ENCODE assay signal across 19 mouse cellular contexts in genomic region chr6:29317941-29318340, GRCm38 (mm10). TPM values are rescaled to one million over a fixed set of nuclear protein-coding genes. Genes with fewer than 3 reads are reported as not detected.
"Had no signal": no experiment of that assay in that cellular context is flagged by ENCODE, and none has a peak within 500 bp of the region (broad histone marks: within the 10 kb centered on the region; RNA-seq: fewer than 3 reads in every experiment).

No protein-coding gene starts in this region.

- H3K4me1 ChIP-seq: limb, embryonic 10.5 days; liver, embryonic 15.5 days; midbrain, embryonic 15.5 days; neural tube, embryonic 13.5 days had no signal

- H3K27me3 ChIP-seq: liver, embryonic 15.5 days; midbrain, embryonic 15.5 days; neural tube, embryonic 13.5 days; stomach, embryonic 15.5 days had no signal

- H3K36me3 ChIP-seq: limb, embryonic 10.5 days; liver, embryonic 15.5 days; midbrain, embryonic 15.5 days; neural tube, embryonic 13.5 days; stomach, embryonic 15.5 days had no signal

- H3K9me3 ChIP-seq: limb, embryonic 10.5 days; liver, embryonic 15.5 days; midbrain, embryonic 15.5 days; neural tube, embryonic 13.5 days; stomach, embryonic 15.5 days had no signal

- H3K4me2 ChIP-seq: liver, embryonic 11.5 days; liver, embryonic 15.5 days; midbrain, embryonic 11.5 days; midbrain, embryonic 15.5 days; neural tube, embryonic 13.5 days; stomach, embryonic 15.5 days had no signal

- ATAC-seq: intestine, postnatal 0 days; midbrain, embryonic 15.5 days had no signal

- H3K27ac ChIP-seq: left cerebral cortex, adult 2 months; limb, embryonic 10.5 days; liver, embryonic 15.5 days; macrophage; midbrain, embryonic 15.5 days; neural tube, embryonic 13.5 days; stomach, embryonic 15.5 days had no signal

- DNase-seq: kidney, postnatal 10 days; lung, adult 2 months; lung, postnatal 10 days; right cerebral cortex, postnatal 14 days had no signal

- H3K9ac ChIP-seq: liver, embryonic 15.5 days; midbrain, embryonic 15.5 days; neural tube, embryonic 13.5 days; stomach, embryonic 15.5 days had no signal

- H3K4me3 ChIP-seq: left cerebral cortex, adult 2 months; limb, embryonic 10.5 days; liver, embryonic 15.5 days; megakaryocyte, embryonic 14.5 days; midbrain, embryonic 15.5 days; neural tube, embryonic 13.5 days; stomach, embryonic 15.5 days had no signal

RNA-seq across cellular contexts. Expression of gene Fam71f1, which starts 1.0 kb away (rescaled TPM):
- total RNA-seq: layer of hippocampus, postnatal 25 days; left cerebral cortex, adult 2 months; left cerebral cortex, postnatal 14 days; monocyte, adult 5-6 weeks had no signal
- polyA plus RNA-seq: intestine, postnatal 0 days; limb, embryonic 10.5 days; liver, embryonic 15.5 days; lung, adult 2 months; macrophage; midbrain, embryonic 11.5 days; midbrain, embryonic 15.5 days; neural tube, embryonic 13.5 days; spleen, adult 2 months had no signal

RNA-seq across cellular contexts. Expression of gene Fam71f2, which starts 38.5 kb away (rescaled TPM):
- polyA plus RNA-seq: intestine, postnatal 0 days; macrophage had no signal
